Mouse (Mus musculus) neutrophil, adult 59 days (primary cell): Measurements from ENCODE around the gene Gm8334. TPM values are rescaled to one million over a fixed set of nuclear protein-coding genes. Genes with fewer than 3 reads are reported as not detected.

ENCODE experiments used
- total RNA-seq, 2 experiments: library from RNA; stranded (reverse); gene quantifications; 1 replicate in 1 of 2; 2 replicates in 1 of 2; pipeline ENCODE4 v1.2.4; 2023

Gm8334 gene
- not detected for total RNA-seq

DNA sequence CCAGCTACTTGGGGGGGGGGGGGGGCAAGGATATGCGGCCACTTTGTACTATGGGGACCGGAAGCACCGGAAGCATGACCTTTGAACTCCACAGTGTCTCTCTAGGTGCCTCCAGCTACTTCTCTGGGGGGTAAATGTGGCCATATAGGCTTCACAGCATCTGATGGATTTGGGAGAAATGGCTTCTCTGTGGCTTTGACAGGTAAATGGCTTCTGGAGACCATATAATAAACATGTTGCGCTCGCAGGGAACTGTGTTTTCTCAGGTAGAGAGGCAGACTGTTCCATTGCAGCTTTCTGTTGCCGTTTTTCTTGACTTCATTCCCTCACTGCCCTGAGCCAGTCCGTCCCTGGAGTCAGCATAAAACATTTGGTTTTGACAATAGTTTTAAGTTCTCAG, at the start of gene Gm8334:
Gm8334 (minus strand) TSS at position 101 of the 400 bp plus-strand sequence.

GRCm38 (mm10) chrX:148663298-148663697, 48.3 kb upstream of the Gm8334 start, which contains the start of gene Gm15127:
Gene Gm15127, plus strand, starts transcription at chrX:148663598.

Other genes starting within 250 kb of the Gm8334 start
- not detected for gene Gm15114, start 126.2 kb downstream of the Gm8334 start, total RNA-seq
- not detected for gene Gm15127, start 48.4 kb upstream of the Gm8334 start, total RNA-seq
- gene Luzp4, start 242.5 kb upstream of the Gm8334 start, total RNA-seq = not detected